29 mouse cellular contexts compared by ENCODE assay signal in genomic region chr3:98888206-98888605, GRCm38 (mm10). TPM values are rescaled to one million over a fixed set of nuclear protein-coding genes. Genes with fewer than 3 reads are reported as not detected.
DNase-seq lines count a peak whose midpoint lies in the region; ATAC-seq and TF ChIP-seq lines count a peak whose summit lies in the region.
"Had no signal": no experiment of that assay in that cellular context is flagged by ENCODE, and none has a peak within 500 bp of the region (broad histone marks: within the 10 kb centered on the region; RNA-seq: fewer than 3 reads in every experiment).

No protein-coding gene starts in this region.

- no peak overlapping the region for H3K9ac ChIP-seq in liver, adult 2 months (ENCODE audit: low read depth, low read length)
- H3K9ac ChIP-seq in liver, postnatal 0 days (replicated peaks) = no peak overlapping the region
- H3K9ac ChIP-seq: embryonic facial prominence, embryonic 12.5 days; embryonic facial prominence, embryonic 15.5 days; forebrain, embryonic 12.5 days; forebrain, embryonic 15.5 days; hindbrain, embryonic 12.5 days; hindbrain, embryonic 15.5 days had no signal

- no peak for TF ChIP-seq EP300 in liver, postnatal 0 days (IDR thresholded peaks at IDR 0.05; ENCODE audit: low read depth)

- no peak overlapping the region for H3K4me2 ChIP-seq in liver, postnatal 0 days (ENCODE audit: low read depth, low read length)
- H3K4me2 ChIP-seq: embryonic facial prominence, embryonic 12.5 days; embryonic facial prominence, embryonic 15.5 days; forebrain, embryonic 12.5 days; forebrain, embryonic 15.5 days; heart, embryonic 11.5 days; hindbrain, embryonic 12.5 days; hindbrain, embryonic 15.5 days had no signal

- no peaks in the 10 kb centered on the region for H3K9me3 ChIP-seq in liver, postnatal 0 days (ENCODE audit: low read length)
- H3K9me3 ChIP-seq: embryonic facial prominence, embryonic 12.5 days; embryonic facial prominence, embryonic 15.5 days; forebrain, embryonic 12.5 days; forebrain, embryonic 15.5 days; hindbrain, embryonic 12.5 days; hindbrain, embryonic 15.5 days had no signal

- no peaks in the 10 kb centered on the region for H3K79me2 ChIP-seq in liver, adult 2 months (ENCODE audit: control insufficient read depth, insufficient read depth, low read length)

- ATAC-seq in liver, postnatal 0 days = no peak
- ATAC-seq: CD4-positive, CD25-positive, alpha-beta regulatory T cell, adult 4 months; forebrain, embryonic 15.5 days; intestine, postnatal 0 days had no signal

- peaks cover 5% of the 10 kb centered on the region; the same call in 1 of the 2 replicates for H3K27me3 ChIP-seq in liver, adult 2 months (ENCODE audit: control insufficient read depth, insufficient read depth, low read length)
- H3K27me3 ChIP-seq in liver, postnatal 0 days (ENCODE audit: insufficient read depth, low read length) = no peaks in the 10 kb centered on the region
- H3K27me3 ChIP-seq: embryonic facial prominence, embryonic 12.5 days; embryonic facial prominence, embryonic 15.5 days; forebrain, embryonic 12.5 days; forebrain, embryonic 15.5 days; hindbrain, embryonic 12.5 days; hindbrain, embryonic 15.5 days had no signal

- peak; percentile 76 for DNase-seq in liver, adult 2 months (ENCODE audit: extremely low read depth, low read depth, low spot score)
- no peak for DNase-seq in liver, postnatal 0 days
- peak; percentile 71 for DNase-seq in adrenal gland, adult 8-10 months
- peak; percentile 61 for DNase-seq in adrenal gland, postnatal 10 days
- peak; percentile 14 for DNase-seq in fat pad, adult 2 months (ENCODE audit: extremely low read depth, low read depth, low spot score)
- no peak for DNase-seq in retina, embryonic 14.5 days (ENCODE audit: low spot score)
- DNase-seq: cerebellum, adult 18-20 months; cerebellum, adult 9-10 months; cerebellum, postnatal 25 days; gastrocnemius, postnatal 25 days; heart, adult 2 months had no signal

- TF ChIP-seq POLR2A in liver, adult 2 months (IDR thresholded peaks at IDR 0.05; ENCODE audit: extremely low read depth, insufficient read depth, low read length) = no peak

- no peak overlapping the region for H3K4me3 ChIP-seq in liver, adult 2 months (ENCODE audit: insufficient read depth, low read depth, low read length)
- no peak overlapping the region for H3K4me3 ChIP-seq in liver, postnatal 0 days (ENCODE audit: low read depth, low read length)
- H3K4me3 ChIP-seq: embryonic facial prominence, embryonic 12.5 days; embryonic facial prominence, embryonic 15.5 days; forebrain, embryonic 12.5 days; forebrain, embryonic 15.5 days; heart, adult 2 months; hindbrain, embryonic 12.5 days; hindbrain, embryonic 15.5 days had no signal

- WGBS in liver, adult 2 months = 8% methylated on average over 2 of the region's 2 CpGs
- WGBS in liver, postnatal 0 days (ENCODE audit: insufficient replicate concordance) = 37% methylated on average over 2 of the region's 2 CpGs

- H3K36me3 ChIP-seq in liver, adult 2 months (ENCODE audit: control insufficient read depth, insufficient read depth, low read length) = no peaks in the 10 kb centered on the region
- 0 out of 2 replicates have a peak, but pooled peaks cover 2% of the 10 kb centered on the region for H3K36me3 ChIP-seq in liver, postnatal 0 days (replicated peaks; ENCODE audit: insufficient read depth, low read length)
- H3K36me3 ChIP-seq: embryonic facial prominence, embryonic 12.5 days; embryonic facial prominence, embryonic 15.5 days; forebrain, embryonic 12.5 days; forebrain, embryonic 15.5 days; hindbrain, embryonic 12.5 days; hindbrain, embryonic 15.5 days had no signal

- TF ChIP-seq CTCF in liver, adult 2 months (IDR thresholded peaks at IDR 0.05; ENCODE audit: low read depth, low read length) = no peak
- TF ChIP-seq CTCF in liver, postnatal 0 days (IDR thresholded peaks at IDR 0.05; ENCODE audit: low read depth) = no peak

- H3K4me1 ChIP-seq in liver, adult 2 months (ENCODE audit: control insufficient read depth, insufficient read depth, low read length) = no peaks in the 10 kb centered on the region
- no peaks in the 10 kb centered on the region for H3K4me1 ChIP-seq in liver, postnatal 0 days (ENCODE audit: insufficient read depth)
- H3K4me1 ChIP-seq: embryonic facial prominence, embryonic 12.5 days; embryonic facial prominence, embryonic 15.5 days; forebrain, embryonic 12.5 days; forebrain, embryonic 15.5 days; hindbrain, embryonic 12.5 days; hindbrain, embryonic 15.5 days had no signal

- no peak overlapping the region for H3K27ac ChIP-seq in liver, adult 2 months (replicated peaks; ENCODE audit: insufficient read depth, low read depth, low read length)
- no peak overlapping the region for H3K27ac ChIP-seq in liver, postnatal 0 days (ENCODE audit: low read depth)
- H3K27ac ChIP-seq: embryonic facial prominence, embryonic 12.5 days; embryonic facial prominence, embryonic 15.5 days; forebrain, embryonic 12.5 days; forebrain, embryonic 15.5 days; heart, adult 2 months; hindbrain, embryonic 12.5 days; hindbrain, embryonic 15.5 days had no signal

RNA-seq across cellular contexts. Expression of gene Hao2, which starts 4.8 kb away (rescaled TPM):
- 20.8 and 30.0 TPM in 2 replicates for total RNA-seq in liver, adult 2 months (2014; rRNA removed)
- 18.7 and 33.7 TPM in 2 replicates for polyA plus RNA-seq in liver, adult 2 months (2012; rRNA removed)
- polyA plus RNA-seq in liver, postnatal 0 days (2015; fragmentation: Nextera tagmentation; extraction: Ambion mirVana) = 34.5 and 36.6 TPM in 2 replicates
- 100 to 1,000 TPM; 231 to 398 (median 393) TPM for total RNA-seq in adrenal gland, adult 8-10 months (2022)
- 100 to 1,000 TPM; 106 to 158 TPM for total RNA-seq in adrenal gland, postnatal 10 days (2021)
- total RNA-seq: common myeloid progenitor, adult 5-6 weeks; gastrocnemius, adult 8-10 months; gastrocnemius, postnatal 25 days; heart, adult 2 months; heart, postnatal 25 days; hematopoietic stem cell, adult 5-6 weeks; MEL had no signal
- polyA plus RNA-seq: C2C12; CD4-positive, CD25-positive, alpha-beta regulatory T cell, adult 4 months; embryonic facial prominence, embryonic 15.5 days; forebrain, embryonic 15.5 days; heart, adult 2 months; heart, embryonic 14.5 days; heart, postnatal 0 days; hindbrain, embryonic 12.5 days had no signal

RNA-seq across cellular contexts. Expression of gene Hsd3b1, which starts 28.6 kb away (rescaled TPM):
- total RNA-seq in liver, adult 2 months (2014; rRNA removed) = 0.65 and 35.3 TPM in 2 replicates
- 0.29 and 0.46 TPM in 2 replicates for polyA plus RNA-seq in liver, adult 2 months (2012; rRNA removed)
- polyA plus RNA-seq in liver, postnatal 0 days (2015; fragmentation: Nextera tagmentation; extraction: Ambion mirVana) = 56.4 and 60.2 TPM in 2 replicates
- total RNA-seq in adrenal gland, adult 8-10 months (2022) = over 10,000 TPM; 14,159 to 21,140 (median 16,040) TPM
- total RNA-seq in adrenal gland, postnatal 10 days (2021) = 1,000 to 10,000 TPM; 4,410 to 4,611 TPM
- total RNA-seq: common myeloid progenitor, adult 5-6 weeks; gastrocnemius, postnatal 25 days; heart, adult 2 months; heart, postnatal 25 days; hematopoietic stem cell, adult 5-6 weeks; MEL had no signal
- polyA plus RNA-seq: C2C12; CD4-positive, CD25-positive, alpha-beta regulatory T cell, adult 4 months; embryonic facial prominence, embryonic 15.5 days; forebrain, embryonic 15.5 days; gonadal fat pad, adult 2 months; heart, embryonic 14.5 days; heart, postnatal 0 days; hindbrain, embryonic 15.5 days had no signal

Comparison
In these comparisons a context has a peak if more than half of its experiments do, and no peak if none do; other contexts are left out.
1. DNase-seq: peak in liver, adult 2 months (single experiment), adrenal gland, adult 8-10 months (single experiment), adrenal gland, postnatal 10 days (single experiment) and fat pad, adult 2 months (single experiment); none in liver, postnatal 0 days (single experiment) and retina, embryonic 14.5 days (single experiment).
2. RNA of gene Hsd3b1, which starts 28.6 kb away (total RNA-seq): 14,159 to 21,140 TPM in adrenal gland, adult 8-10 months and 4,410 to 4,611 TPM in adrenal gland, postnatal 10 days; 0.65 to 35.3 TPM in liver, adult 2 months; every median in the first group is over 100 times any median in the second.